ENCODE assay signal across 9 mouse cellular contexts in the genomic region with DNA sequence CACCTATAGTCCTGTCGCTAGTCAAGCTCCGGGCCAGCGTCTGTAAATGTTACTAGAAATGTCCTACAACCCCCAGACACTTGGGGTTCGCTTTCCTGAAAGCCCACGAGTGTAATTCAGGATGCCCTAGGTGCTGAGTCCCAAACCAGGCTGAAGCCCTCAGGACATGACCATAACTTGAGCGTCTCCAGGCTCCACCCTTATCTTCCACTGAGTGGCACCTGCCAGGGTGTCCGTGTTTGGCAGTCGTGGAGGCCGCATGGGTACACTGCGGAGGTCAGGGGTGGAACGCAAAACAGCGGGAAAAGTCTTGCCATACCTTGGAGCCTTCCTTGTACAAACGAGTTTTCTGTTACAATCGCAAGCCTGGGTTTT. TPM values are rescaled to one million over a fixed set of nuclear protein-coding genes. Genes with fewer than 3 reads are reported as not detected.
DNase-seq lines count a peak whose midpoint lies in the region; ATAC-seq lines count a peak whose summit lies in the region.
"Had no signal": no experiment of that assay in that cellular context is flagged by ENCODE, and none has a peak within 500 bp of the region (broad histone marks: within the 10 kb centered on the region; RNA-seq: fewer than 3 reads in every experiment).

No protein-coding gene starts in this region.

- no peak for ATAC-seq in heart, embryonic 14.5 days (ENCODE audit: insufficient number of reproducible peaks, insufficient read depth, low FRiP score, low read depth)
- ATAC-seq in neural tube, embryonic 11.5 days (ENCODE audit: insufficient read depth, low FRiP score, low TSS enrichment): no peak
- ATAC-seq in limb, embryonic 13.5 days (ENCODE audit: low FRiP score, low read depth): no peak
- no peak for ATAC-seq in CD4-positive, CD25-positive, alpha-beta regulatory T cell, adult 4 months

- no peak overlapping the region for H3K27ac ChIP-seq in heart, embryonic 14.5 days (replicated peaks in 1 of 2; ENCODE audit: control insufficient read depth in 1 of 2, insufficient read depth in 1 of 2, low read depth in 2 of 2, low read length in 2 of 2)
- peak overlapping the region; percentile 84 for H3K27ac ChIP-seq in neural tube, embryonic 11.5 days (ENCODE audit: low read depth, low read length)
- no peak overlapping the region for H3K27ac ChIP-seq in limb, embryonic 13.5 days

- H3K4me2 ChIP-seq in heart, embryonic 14.5 days (ENCODE audit: low read length): 0 out of 2 replicates have a peak overlapping the region, but pooled peaks have one; percentile 47
- peak overlapping the region; percentile 39 for H3K4me2 ChIP-seq in neural tube, embryonic 11.5 days (ENCODE audit: low read depth)
- peak overlapping the region; percentile 65 for H3K4me2 ChIP-seq in limb, embryonic 13.5 days (replicated peaks)

- no peak overlapping the region for H3K9ac ChIP-seq in heart, embryonic 14.5 days (ENCODE audit: low read length)
- H3K9ac ChIP-seq in neural tube, embryonic 11.5 days (ENCODE audit: low read length): peak overlapping the region; percentile 47
- H3K9ac ChIP-seq in limb, embryonic 13.5 days: no peak overlapping the region

- H3K9me3 ChIP-seq in heart, embryonic 14.5 days (ENCODE audit: control insufficient read depth, low read length): no peaks in the 10 kb centered on the region
- no peaks in the 10 kb centered on the region for H3K9me3 ChIP-seq in neural tube, embryonic 11.5 days (ENCODE audit: control insufficient read depth, low read length)
- no peaks in the 10 kb centered on the region for H3K9me3 ChIP-seq in limb, embryonic 13.5 days

- H3K36me3 ChIP-seq in heart, embryonic 14.5 days (ENCODE audit: control insufficient read depth, insufficient read depth, low read length): no peaks in the 10 kb centered on the region
- H3K36me3 ChIP-seq in neural tube, embryonic 11.5 days (ENCODE audit: control insufficient read depth, insufficient read depth, low read length): no peaks in the 10 kb centered on the region
- H3K36me3 ChIP-seq in limb, embryonic 13.5 days: no peaks in the 10 kb centered on the region

- H3K4me3 ChIP-seq in heart, embryonic 14.5 days (ENCODE audit: control insufficient read depth in 1 of 2, insufficient read depth in 1 of 2, low read depth in 1 of 2, low read length in 2 of 2): peak overlapping the region in 1 of 2 experiments; percentile 24; a peak in 2 of 4 replicates
- peak overlapping the region; percentile 44 for H3K4me3 ChIP-seq in neural tube, embryonic 11.5 days (ENCODE audit: low read depth, low read length)
- H3K4me3 ChIP-seq in limb, embryonic 13.5 days: peak overlapping the region; percentile 34

- WGBS in heart, embryonic 14.5 days: 3% methylated on average over 14 of the region's 14 CpGs
- WGBS in neural tube, embryonic 11.5 days: under 1% methylated on average over 14 of the region's 14 CpGs
- WGBS in limb, embryonic 13.5 days: 1% methylated on average over 14 of the region's 14 CpGs

- peaks cover 94% of the 10 kb centered on the region for H3K27me3 ChIP-seq in heart, embryonic 14.5 days (ENCODE audit: control insufficient read depth, insufficient read depth, low read length)
- H3K27me3 ChIP-seq in neural tube, embryonic 11.5 days (ENCODE audit: control insufficient read depth, insufficient read depth, low read length): peaks cover 96% of the 10 kb centered on the region
- peaks cover 98% of the 10 kb centered on the region for H3K27me3 ChIP-seq in limb, embryonic 13.5 days

- H3K4me1 ChIP-seq in heart, embryonic 14.5 days (ENCODE audit: control insufficient read depth in 2 of 2, insufficient read depth in 2 of 2, low read length in 2 of 2): peaks cover 0 to 49% of the 10 kb centered on the region in 2 experiments; a peak in 3 of 4 replicates
- peaks cover 19% of the 10 kb centered on the region for H3K4me1 ChIP-seq in neural tube, embryonic 11.5 days (ENCODE audit: control insufficient read depth, insufficient read depth, low read length)
- peaks cover 44% of the 10 kb centered on the region for H3K4me1 ChIP-seq in limb, embryonic 13.5 days

- no peak for DNase-seq in heart, postnatal 4 days
- no peak for DNase-seq in neural tube, embryonic 11.5 days (ENCODE audit: low spot score)
- DNase-seq in neural tube, embryonic 10.5 days (ENCODE audit: extremely low spot score, low spot score): no peak
- no peak for DNase-seq in left cerebral cortex, adult 11 months (ENCODE audit: low spot score)
- DNase-seq in natural killer cell, adult 2 months (ENCODE audit: low spot score in 2 of 2): no peak

RNA-seq across cellular contexts. Expression of a gene that starts 3.6 kb away (rescaled TPM):
- not detected in 2 replicates for polyA plus RNA-seq in heart, embryonic 14.5 days (2014; fragmentation: Nextera tagmentation; extraction: Ambion mirVana)
- not detected for total RNA-seq in heart, postnatal 4 days (2021)
- polyA plus RNA-seq in neural tube, embryonic 11.5 days (2014; fragmentation: Nextera tagmentation; extraction: Ambion mirVana): 7.7 TPM in 2 replicates
- 1.4 and 1.5 TPM in 2 replicates for polyA plus RNA-seq in limb, embryonic 13.5 days (2015; fragmentation: Nextera tagmentation; extraction: Ambion mirVana)
- not detected for polyA plus RNA-seq in CD4-positive, CD25-positive, alpha-beta regulatory T cell, adult 4 months (2017; shearing (Covaris generic))
- total RNA-seq: left cerebral cortex, adult 8-10 months had no signal
